Mouse (Mus musculus) spleen, adult 12 weeks (tissue): ENCODE results near the gene Hunk.

Experiments used
- DNase-seq: peaks from one replicate; pipeline ENCODE4 v3.0.0; 2022; ENCODE audit warnings: low spot score

Hunk gene

DNA sequence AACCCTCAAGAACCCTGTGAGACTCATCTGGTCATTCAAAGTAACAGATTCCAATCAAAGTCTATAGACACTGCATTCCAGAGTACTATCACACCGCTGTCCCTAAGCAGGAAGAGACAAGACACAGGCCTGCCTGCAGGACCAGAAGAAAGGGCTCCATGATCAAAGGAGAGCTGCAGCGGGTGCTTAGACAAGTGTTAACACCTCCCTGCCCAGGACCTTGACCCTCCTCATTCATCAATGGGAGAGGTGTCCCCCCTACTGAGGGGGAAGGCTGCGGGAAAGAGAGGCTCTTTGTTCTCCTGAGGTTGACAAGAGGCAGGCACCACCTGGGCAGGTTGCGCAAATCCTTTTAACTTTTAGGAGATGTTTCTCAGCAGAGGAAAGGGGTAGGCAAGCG lies 51.5 kb downstream of the Hunk start:
- no peak for DNase-seq

GRCm38 (mm10) chr16:90439493-90439892 lies 53.7 kb downstream of the Hunk start:
- no peak for DNase-seq

GRCm38 (mm10) chr16:90440654-90441053 lies 54.8 kb downstream of the Hunk start:
- no peak for DNase-seq

GRCm38 (mm10) chr16:90442991-90443390 lies 57.2 kb downstream of the Hunk start:
- DNase-seq = no peak

GRCm38 (mm10) chr16:90453197-90453596 lies 67.4 kb downstream of the Hunk start:
- DNase-seq = no peak

DNA sequence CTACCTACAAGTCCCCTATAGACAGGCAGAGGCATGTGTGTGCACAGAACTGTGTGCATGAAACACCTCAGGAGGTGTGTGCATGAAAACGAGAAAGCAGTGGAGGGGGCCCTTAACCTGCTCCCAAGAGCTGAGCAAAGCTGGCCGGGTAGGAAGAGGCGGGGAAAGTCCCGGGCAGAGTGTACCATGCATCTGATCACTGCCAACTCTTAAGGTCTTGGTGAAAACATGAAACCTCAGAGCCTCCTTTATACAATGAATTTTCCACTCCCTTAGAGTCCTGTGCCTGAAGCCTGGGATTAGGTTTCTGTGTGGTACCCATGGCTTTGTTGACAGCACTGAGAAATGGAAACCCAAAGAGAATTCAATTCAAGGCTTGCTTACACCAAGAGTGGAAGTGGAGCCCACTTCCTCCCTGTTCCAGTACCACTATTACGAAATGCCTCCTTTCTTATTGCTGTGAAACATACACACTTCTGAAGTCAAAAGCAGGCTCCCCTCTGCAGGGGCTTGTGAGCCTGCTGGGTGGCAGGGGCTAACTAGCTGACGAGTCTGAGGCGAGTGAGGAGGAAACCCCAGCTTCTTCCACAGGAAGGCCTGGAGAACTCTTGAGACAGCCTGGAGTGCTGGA lies 70.8 kb downstream of the Hunk start:
- DNase-seq = no peak

- no peak for DNase-seq
Measured at GRCm38 (mm10) chr16:90458899-90459610, 73.2 kb downstream of the Hunk start.

DNA sequence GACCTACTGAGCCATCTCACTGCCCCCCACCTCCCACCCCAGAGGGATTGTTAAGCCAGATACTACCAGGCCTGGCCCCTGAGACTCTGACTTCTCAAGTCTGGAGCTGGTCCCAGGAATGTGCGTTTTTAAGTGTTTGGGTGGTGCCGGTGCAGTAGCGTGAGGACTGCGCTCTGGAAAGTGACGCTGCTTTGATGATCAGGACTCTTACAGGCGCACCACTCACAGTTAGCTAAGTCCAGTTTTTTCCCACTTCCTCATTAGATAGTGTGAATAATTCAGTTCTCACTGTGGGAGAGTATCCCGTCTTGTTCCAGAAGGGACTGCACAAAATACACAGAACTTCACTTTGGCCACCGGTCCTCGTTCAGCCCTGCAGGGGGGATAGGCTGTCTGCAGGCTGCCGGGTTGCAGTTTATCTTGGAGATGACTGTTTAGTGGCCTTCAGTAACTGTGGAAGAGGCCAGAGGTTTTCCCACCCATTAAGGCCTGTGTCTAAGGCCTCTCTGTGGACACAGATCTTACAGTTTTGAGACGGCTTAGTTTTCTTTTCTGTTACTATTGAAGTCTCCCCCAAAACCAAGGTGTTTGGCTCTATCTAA lies 75.6 kb downstream of the Hunk start:
- DNase-seq = no peak

DNA sequence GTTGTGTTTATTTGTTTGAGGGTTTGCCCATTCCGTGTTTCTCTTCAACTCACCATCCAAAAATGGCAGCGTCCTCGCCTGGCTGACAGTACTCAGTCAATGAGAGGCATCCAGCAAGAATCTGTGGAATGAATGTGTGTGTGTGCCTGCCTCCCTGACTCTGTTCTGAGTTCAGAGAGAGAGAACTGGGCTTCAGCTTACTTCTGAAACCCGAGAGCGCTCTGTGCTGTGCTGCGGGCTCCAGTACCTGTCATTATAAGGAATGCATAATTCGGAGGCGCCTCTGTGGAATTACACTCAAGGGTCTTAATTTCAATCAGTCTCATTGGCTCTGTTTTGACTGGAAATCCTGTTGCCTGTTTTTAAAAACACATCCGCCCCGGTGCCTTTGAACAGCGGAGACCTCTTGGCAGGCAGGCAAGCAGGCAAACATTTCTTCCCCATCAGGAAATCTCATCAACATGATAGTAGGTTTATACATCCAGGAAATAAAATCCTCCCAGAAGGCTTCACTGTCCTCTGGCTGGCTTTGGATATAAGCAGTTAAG lies 77.0 kb downstream of the Hunk start:
- no peak for DNase-seq

GRCm38 (mm10) chr16:90465154-90465553 lies 79.3 kb downstream of the Hunk start:
- no peak for DNase-seq

- DNase-seq = no peak
Measured at GRCm38 (mm10) chr16:90468286-90468685, 82.5 kb downstream of the Hunk start.

DNA sequence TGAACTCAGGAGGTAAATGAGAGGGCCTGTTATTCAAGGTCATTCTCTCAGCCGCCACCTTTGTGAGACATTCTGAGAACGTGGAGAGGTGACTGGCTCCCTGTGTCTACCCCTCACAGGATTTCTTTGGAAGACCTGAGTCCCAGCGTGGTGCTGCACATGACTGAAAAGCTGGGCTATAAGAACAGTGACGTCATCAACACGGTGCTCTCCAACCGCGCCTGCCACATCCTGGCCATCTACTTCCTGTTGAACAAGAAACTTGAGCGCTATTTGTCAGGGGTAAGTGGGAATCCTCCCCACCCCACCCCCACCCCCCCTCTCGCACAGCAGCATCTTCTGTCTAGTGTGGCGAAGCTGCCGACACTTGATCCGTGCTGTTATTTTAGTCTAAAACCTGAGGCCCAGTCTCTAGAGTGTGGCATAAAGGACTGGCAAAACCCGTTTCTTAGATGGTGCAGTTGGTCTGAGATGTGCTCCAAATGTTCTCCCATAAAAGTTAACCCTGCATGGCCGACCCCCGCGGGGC lies 90.0 kb downstream of the Hunk start:
- peak; percentile 2 for DNase-seq

GRCm38 (mm10) chr16:90481612-90482011 lies 95.8 kb downstream of the Hunk start:
- DNase-seq = no peak

GRCm38 (mm10) chr16:90483341-90483740 lies 97.5 kb downstream of the Hunk start:
- no peak for DNase-seq

DNA sequence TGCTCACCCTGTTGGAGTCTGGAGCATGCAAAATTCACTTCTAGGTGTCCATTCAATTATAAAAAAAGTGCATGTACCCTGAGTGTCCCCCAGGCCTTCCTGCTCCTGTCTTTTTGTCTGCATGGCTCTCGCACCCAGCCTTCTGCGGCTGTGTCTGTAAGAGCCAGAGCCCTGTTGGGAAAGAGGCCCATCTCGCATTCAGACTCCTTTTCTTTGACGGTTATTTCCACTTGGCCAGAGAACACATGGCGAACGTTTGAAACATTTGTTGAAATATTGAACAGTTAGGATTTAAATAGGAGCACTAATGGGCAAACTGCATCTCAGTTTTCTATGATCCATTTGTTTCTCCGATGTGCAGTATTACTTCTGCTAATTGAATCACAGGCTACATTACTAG lies 99.3 kb downstream of the Hunk start:
- no peak for DNase-seq

DNA sequence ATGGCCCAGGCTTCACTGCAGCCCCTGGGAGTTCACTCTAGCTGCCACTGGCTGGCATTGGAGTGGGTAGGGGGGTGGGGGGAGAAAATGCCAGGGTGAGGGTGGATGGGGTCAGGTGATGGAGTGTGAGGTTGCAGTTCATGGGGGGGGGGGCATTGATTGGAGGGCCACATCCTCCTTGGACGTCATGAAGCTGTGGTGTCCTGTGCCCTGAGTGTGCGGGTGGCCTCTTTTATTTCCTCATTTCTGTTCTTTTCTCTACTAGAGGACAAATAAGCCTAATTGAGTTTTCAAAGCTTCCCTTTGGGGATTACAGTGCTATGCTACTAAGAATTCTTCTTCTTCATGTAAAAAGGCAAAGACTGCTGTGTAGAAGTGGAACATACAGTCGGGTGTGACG lies 99.8 kb downstream of the Hunk start:
- DNase-seq = no peak

DNA sequence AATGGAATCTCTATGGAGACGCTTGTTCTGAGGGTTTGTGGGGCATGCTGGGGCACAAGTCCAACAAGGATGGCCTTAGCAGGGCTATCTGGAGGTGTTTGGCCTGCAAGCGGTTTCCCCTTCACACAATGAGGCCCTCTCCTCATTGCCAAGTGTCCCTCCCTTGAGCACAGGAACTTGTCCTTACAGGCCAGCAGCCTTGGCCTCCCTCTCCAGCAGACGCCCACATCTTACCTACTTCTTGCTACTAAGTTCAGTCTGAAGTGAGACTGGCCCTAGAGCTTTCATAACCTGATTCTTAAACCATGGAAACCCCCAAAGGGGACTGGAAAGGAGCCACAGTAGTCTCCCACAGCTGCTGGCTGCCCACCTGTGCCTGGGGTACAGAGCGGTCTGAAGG lies 104.3 kb downstream of the Hunk start:
- no peak for DNase-seq

DNA sequence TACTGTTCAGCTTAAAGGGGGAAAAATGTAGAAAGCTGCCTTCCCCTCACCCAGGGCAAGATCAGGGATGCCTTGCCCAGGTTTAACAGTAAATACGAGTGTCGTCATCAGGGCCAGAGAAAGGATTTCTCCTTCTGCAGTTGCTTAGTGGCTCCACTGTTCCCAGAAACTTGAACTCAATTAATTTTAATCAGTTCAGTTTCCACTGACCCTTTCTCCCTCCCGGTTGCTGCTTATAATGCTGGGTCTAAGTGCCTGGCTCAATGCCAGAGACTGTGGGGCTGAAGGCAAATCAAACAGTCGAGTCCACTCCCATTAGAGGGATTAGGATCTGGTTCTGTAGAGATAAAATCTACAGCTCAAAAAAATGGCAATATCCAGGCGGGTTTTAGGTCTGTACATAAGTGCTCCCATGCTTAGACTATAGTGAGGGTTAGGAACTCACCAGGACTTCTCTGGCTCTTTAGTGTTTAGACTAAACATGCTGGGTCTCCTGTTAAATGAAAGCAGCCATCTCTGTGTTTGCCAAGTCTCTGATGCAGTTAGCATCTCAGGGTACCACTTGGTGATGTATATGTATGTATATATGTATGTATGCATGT lies 106.2 kb downstream of the Hunk start:
- DNase-seq = no peak

GRCm38 (mm10) chr16:90496930-90497329 lies 111.1 kb downstream of the Hunk start:
- no peak for DNase-seq

- no peak for DNase-seq
Measured at GRCm38 (mm10) chr16:90497749-90498464, 112.1 kb downstream of the Hunk start.

GRCm38 (mm10) chr16:90500809-90501208 lies 115.0 kb downstream of the Hunk start:
- no peak for DNase-seq

DNA sequence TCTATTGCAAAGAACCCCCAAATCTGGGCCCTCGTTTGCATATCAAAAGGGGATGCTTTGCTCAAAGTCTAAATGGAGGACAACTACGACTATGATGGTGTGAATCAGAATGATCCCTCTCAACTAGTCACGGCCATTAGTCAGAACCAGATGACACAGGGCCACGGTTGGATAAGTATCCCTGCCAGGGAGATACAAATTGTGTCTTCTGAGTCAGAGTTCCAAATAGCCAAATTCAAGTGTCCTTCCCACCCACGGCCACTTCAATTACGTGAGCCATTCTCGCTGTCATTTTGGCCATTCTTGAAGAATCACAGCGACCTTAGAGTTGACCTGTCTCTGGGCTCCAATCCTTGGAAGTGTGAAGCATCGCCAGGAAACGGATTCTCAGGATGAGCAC lies 119.4 kb downstream of the Hunk start:
- DNase-seq = no peak
